Mouse (Mus musculus) bone marrow macrophage, adult 2 months (primary cell): Measurements from ENCODE around the gene Sept9. TPM values are rescaled to one million over a fixed set of nuclear protein-coding genes. Genes with fewer than 3 reads are reported as not detected.

Experiments
- H3K27ac ChIP-seq: 2 replicates; pipeline ENCODE4 v1.5.1; 2012; ENCODE audit warnings: low read depth, low read length; ENCODE audit not compliant: insufficient read depth
- H3K4me1 ChIP-seq: 2 replicates; pipeline ENCODE4 v1.6.1; 2012; ENCODE audit warnings: low read length; ENCODE audit not compliant: control insufficient read depth, insufficient read depth
- H3K4me3 ChIP-seq: 2 replicates; pipeline ENCODE4 v1.5.1; 2012; ENCODE audit warnings: mild to moderate bottlenecking, low read length, moderate library complexity; ENCODE audit not compliant: insufficient read depth
- CTCF ChIP-seq: IDR thresholded peaks from 2 replicates; pipeline ENCODE4 v1.5.1; 2012; ENCODE audit warnings: low read depth, mild to moderate bottlenecking, low read length, moderate library complexity
- POLR2A ChIP-seq: IDR thresholded peaks from 2 replicates; pipeline ENCODE4 v1.6.1; 2012; ENCODE audit warnings: mild to moderate bottlenecking, low read depth, low read length, borderline replicate concordance
- polyA plus RNA-seq: library from polyadenylated mRNA; stranded (reverse); fragments of >200 nt; gene quantifications from 2 replicates; pipeline ENCODE4 v1.2.4, GENCODE M21; 2012; ENCODE audit not compliant: missing spikeins, insufficient read depth, insufficient read length

Gene Sept9
- polyA plus RNA-seq, 1 experiment = 123 TPM

DNA sequence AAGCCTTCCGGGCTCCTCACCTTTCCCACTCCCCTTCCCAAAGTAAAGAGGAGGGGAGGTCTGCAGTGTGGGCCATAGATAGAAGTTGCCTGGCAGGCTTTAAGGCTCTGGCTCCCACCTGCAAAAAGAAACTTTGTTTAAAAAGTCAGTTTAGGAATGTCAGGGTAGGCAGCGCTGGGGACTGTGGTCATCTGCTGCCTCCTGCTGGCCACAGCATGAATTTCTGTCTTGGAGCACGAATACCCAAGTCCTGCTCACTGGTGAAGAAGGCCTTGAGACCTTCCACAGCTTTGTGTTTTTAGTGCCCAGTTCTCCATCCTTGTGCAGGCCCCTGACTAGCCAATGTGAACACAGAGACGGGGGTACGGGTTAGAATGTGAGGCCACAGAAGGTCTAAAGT, 160.4 kb downstream of the Sept9 start:
- Histone ChIP-seq H3K4me1 (no peaks in the 10 kb centered on the region), H3K4me3 (no peak overlapping the region), H3K27ac (no peak overlapping the region)
- peak; percentile 79 for TF ChIP-seq CTCF
- TF ChIP-seq POLR2A = no peak

DNA sequence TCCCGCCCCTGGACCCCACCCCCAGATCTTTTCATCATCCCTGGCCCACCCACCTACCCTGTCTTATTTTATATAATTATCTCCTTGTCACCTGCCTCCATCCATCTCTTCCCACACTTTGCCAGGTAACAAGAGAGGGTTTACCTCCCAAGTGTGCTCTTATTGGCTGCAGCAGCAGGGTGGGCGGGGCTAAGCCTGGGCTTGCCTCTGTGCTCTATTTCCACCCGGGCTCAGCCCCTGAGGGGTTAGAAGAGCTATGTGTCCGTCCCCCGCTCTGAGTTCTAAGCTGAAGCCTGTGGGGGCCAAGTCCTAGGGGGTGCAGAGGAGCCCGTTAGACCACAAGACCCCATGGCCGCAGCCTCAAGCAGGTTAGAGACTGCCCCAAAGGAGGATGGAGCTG, 161.1 kb downstream of the Sept9 start:
- TF ChIP-seq CTCF (no peak), POLR2A (no peak)
- H3K27ac ChIP-seq = no peak overlapping the region
- no peaks in the 10 kb centered on the region for H3K4me1 ChIP-seq
- H3K4me3 ChIP-seq = no peak overlapping the region

DNA sequence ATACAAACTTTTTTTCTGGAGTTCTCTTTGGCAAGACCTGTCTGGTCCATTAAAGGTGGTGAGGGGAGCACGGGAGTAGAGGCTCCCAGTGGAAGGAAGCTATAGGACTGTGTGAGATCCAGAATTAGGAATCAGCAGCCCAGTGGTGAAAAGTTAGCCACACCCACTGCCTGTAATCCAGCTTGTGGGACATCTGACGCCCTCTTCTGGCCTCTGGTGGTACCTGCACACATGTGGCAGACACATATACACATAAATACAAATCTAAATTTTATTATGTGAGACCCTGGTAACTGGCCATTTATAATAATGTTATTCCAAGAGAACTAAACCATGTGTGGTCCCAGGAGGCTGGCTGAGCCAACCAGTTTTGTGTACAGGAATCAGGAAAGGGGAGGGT, 162.8 kb downstream of the Sept9 start:
- H3K4me3 ChIP-seq = no peak overlapping the region
- no peak overlapping the region for H3K27ac ChIP-seq
- H3K4me1 ChIP-seq = no peaks in the 10 kb centered on the region
- TF ChIP-seq POLR2A (no peak), CTCF (no peak)

DNA sequence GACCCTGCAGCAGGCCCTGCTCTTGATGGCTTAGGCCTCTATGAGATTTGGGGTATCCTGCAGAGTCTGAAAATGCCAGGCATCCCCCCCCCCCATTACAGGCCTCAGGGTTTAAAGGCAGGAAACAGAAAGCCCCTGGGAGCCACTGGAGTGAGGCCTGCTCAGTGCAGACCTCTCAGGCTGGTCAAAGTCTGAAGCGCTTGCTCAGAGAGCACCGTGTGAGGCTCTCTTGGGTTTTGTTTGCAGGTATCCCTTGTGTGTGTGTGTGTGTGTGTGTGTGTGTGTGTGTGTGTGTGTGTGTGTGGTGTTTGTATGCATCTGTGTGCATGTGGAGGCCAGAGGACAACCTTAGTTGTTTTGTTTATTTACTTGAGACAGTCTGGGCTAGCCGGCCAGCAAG, 164.5 kb downstream of the Sept9 start:
- Histone ChIP-seq H3K4me1 (peaks cover 4% of the 10 kb centered on the region), H3K4me3 (no peak overlapping the region), H3K27ac (no peak overlapping the region)
- TF ChIP-seq POLR2A (no peak), CTCF (no peak)

DNA sequence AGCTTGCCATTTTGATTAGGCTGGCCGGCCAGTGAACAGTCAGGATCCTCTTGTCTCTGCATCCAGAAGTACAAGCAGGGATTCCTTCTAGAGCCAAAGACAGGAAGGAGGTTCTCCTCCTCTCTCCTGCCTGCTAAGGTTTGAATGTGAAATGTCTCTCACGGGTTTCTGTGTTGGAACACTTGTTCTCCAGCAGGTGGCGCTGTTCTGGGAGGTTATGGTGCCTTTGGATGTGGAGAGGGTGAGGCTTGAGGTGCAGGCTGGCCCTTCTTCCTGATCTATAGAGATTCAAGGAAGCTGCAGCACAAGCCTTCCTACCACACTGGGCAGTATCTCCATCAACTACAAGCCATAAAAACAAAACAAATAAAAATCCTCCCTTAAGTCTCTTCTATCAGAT, 167.0 kb downstream of the Sept9 start:
- no peak overlapping the region for H3K27ac ChIP-seq
- peaks cover 7% of the 10 kb centered on the region for H3K4me1 ChIP-seq
- TF ChIP-seq CTCF (peak; percentile 79), POLR2A (no peak)
- no peak overlapping the region for H3K4me3 ChIP-seq

DNA sequence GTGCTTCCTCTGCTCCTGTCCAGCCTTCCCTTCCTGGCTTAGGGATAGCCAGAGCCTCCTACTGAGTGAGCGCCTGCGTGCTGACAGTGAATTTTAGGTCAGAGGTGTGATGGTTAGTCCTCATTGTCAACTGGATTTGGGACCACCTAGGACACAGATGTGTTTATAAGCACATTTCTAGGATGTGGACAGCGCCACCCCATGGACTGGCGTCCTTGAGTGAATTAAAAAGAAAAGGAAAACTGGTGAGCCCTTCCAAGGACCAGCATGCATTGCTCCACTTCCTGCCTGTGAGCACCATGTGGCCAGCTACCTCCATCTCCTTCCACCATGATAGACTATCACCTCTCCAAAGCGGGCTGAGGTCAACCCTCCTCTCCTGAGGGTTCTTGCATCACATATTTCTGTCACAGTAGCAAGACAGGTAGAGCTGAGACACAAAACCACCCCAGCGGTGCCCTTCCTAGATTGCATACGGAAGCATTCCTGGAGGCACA, 167.4 kb downstream of the Sept9 start:
- Histone ChIP-seq H3K4me3 (no peak overlapping the region), H3K27ac (no peak overlapping the region), H3K4me1 (peaks cover 7% of the 10 kb centered on the region)
- TF ChIP-seq POLR2A = no peak
- TF ChIP-seq CTCF = no peak

DNA sequence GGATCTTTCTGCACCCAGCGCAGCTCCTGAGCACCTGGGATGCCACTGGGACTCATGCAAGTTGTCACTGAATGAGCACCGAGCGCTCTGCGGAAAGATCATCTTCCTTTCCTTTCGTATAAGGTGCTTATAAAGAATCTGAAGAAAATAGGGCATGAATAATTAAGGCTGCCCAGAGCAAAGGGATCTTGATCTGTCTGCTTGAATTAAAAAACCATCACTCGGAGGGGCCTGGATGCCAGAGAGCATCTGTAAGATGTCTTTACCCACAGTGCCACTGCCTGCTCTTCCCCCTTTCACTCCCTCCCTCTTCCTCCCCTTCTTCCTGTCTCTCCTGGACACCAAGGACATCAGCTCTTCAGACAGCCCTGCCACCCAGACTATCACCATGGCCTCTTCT, 168.5 kb downstream of the Sept9 start:
- TF ChIP-seq CTCF (no peak), POLR2A (no peak)
- Histone ChIP-seq H3K27ac (no peak overlapping the region), H3K4me3 (no peak overlapping the region)

DNA sequence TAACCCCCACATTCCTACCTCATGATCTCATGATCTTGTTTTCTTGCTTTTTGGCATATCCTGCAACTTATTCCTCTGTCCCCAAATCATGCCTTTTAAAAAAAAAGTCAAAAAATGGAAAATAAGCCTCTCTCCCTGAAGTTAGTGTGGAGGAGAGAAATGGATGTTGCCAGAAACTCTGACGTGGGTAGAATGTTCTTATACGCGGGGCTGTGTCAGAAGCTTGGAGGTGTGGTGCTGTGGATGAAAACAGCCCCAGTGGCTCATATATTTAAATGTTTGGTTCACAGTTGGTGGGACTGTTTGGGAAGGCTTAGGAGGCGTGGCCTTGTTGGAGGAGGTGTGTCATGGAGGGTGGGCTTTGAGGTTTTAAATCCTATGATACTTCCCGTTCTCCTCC, 169.9 kb downstream of the Sept9 start:
- Histone ChIP-seq H3K4me3 (no peak overlapping the region), H3K27ac (peak overlapping the region; percentile 29; the same call in 1 of the 2 replicates), H3K4me1 (peaks cover 7% of the 10 kb centered on the region)
- TF ChIP-seq POLR2A = no peak
- TF ChIP-seq CTCF = no peak

More for the DNA sequence above, 168.5 kb downstream of the Sept9 start:
- peaks cover 7% of the 10 kb centered on the region for H3K4me1 ChIP-seq

DNA sequence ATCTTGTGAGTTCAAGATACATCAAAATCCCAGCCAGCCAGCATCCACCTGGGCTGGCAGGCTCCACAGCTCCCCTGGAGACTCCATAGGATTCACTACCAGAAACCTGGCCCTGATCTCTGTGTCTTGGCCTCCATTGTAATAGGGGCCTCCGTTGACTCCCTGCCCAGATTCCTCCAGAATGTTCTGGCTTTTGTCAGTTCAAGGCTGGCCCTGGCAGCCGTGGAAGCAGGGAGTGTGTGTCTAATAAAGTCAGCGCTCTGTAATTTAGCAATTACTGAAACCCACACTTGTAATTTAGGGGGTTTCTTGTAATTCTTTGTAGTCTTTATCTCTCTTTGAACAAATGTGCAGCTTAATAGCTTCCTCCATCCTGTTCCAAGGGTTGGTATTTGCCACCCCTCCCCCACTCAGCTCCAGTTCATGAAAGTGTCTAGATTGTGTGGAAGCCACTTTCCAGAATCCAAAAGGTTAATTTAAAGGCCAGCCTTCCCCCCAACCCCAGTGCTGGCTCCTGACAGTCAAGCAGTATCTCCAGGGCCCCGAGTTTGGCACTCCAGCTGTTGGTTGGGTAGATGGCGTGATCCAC, 170.9 kb downstream of the Sept9 start:
- no peak overlapping the region for H3K4me3 ChIP-seq
- no peak for TF ChIP-seq POLR2A
- TF ChIP-seq CTCF = no peak
- peaks cover 7% of the 10 kb centered on the region for H3K4me1 ChIP-seq
- no peak overlapping the region for H3K27ac ChIP-seq

DNA sequence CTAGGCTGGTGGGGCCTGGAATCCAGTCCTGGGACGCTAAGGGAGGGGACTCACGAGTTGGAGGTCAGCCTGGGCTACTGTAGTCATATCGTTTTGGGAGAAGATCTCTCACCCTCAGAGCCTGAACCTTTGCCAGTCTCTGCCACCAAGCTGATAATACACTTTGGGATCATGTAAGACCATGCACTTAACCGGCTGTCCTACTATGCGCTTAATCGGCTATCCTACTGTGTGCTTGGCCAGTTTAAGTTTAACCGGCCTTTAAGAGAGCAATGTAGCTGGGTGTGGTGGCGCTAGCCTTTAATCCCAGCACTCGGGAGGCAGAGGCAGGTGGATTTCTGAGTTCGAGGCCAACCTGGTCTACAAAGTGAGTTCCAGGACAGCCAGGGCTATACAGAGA, 173.1 kb downstream of the Sept9 start:
- H3K27ac ChIP-seq = no peak overlapping the region
- no peak for TF ChIP-seq POLR2A
- no peak for TF ChIP-seq CTCF
- peaks cover 7% of the 10 kb centered on the region for H3K4me1 ChIP-seq

More for the DNA sequence above, 173.1 kb downstream of the Sept9 start:
- H3K4me3 ChIP-seq = no peak overlapping the region
